Mouse (Mus musculus): Measurements from ENCODE around the gene Odf2. TPM values are rescaled to one million over a fixed set of nuclear protein-coding genes. Genes with fewer than 3 reads are reported as not detected.
A peak's percentile ranks its signal among the peaks of the same experiment; 100 is the strongest.

Odf2 gene
- total RNA-seq (2021), result 10 to 100 TPM; 24.0 to 29.7 TPM

DNA sequence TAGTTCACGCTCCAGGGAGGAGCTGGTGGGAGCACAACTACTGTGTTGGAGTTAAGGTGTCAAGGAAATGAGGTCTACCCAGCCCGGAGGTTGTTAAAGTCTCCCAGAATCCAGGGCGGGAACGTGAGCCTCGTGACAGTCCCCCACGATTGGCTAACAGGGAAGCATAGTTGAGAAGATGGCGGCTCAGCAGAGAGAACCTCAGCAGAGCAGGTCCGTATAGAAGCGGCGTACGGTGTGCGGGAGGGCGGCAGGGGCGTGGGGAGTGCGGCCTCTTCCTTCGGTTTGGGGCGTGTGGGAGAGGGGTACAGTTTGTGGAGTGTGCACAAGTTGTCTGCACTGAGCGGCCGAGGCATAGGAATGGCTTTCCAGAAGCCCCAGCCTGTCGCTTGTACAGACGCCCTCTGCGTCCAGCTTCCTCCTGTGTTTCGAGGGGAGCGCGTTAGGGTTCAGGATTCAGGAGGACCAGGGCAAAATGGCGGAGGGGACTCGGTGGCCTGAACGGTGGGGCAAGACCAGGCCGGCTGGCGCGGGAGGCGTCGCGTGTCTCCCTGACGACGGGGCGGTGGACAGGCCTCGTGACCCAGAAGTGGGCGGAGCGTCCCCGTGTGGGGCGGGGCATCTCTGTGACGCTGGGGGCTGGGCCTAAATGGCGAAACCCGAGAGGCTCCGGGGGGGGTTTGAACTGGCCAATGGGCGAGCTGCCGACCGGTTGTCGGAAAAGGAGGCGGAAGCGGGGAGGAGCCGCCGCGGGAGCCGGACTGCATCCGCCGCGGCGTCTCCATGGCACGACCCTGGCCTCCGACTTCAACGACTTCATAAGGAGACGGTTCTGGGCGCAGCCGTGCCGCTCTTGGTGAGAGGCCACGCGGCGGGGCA, at the start of gene Odf2:
Gene Odf2 (plus strand): TSS at position 156 of the 879 bp plus-strand sequence.
- intact Hi-C loops (cut with DNase I), result no loop called here

GRCm38 (mm10) chr2:29839460-29839859, 49.6 kb upstream of the Odf2 start:
- DNase-seq, result no peak
- intact Hi-C loops (cut with DNase I), result no loop called here

More for the DNA sequence above, at the start of gene Odf2:
- peak; percentile 100 for DNase-seq

- DNase-seq, result no peak
- intact Hi-C loops (cut with DNase I), result no loop called here
These were observed 45.6 kb upstream of the Odf2 start for GRCm38 (mm10) chr2:29843231-29844105.

GRCm38 (mm10) chr2:29844115-29844514, 44.9 kb upstream of the Odf2 start:
- no peak for DNase-seq
- intact Hi-C loops (cut with DNase I), result no loop called here

DNA sequence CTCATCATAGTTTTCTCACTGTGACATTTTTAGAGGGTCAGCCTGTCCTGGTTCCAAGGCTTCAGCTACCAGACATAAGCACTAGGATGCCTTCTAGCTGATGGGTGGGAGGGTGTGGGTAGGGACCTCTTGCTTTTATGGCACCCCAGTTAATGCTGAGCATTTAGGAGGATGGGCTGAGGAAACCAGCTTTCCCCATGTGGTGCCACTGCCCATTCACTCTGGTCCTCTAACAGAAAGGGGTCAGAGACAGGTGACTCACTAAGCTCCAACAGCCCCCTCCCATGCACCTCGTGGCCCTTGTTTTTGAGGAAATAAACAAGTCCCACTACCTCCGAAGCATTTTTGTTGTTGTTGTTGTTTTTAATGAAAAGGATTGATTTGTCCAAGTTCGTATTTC, 44.4 kb upstream of the Odf2 start:
- intact Hi-C loops (cut with DNase I), result no loop called here
- DNase-seq, result no peak

DNA sequence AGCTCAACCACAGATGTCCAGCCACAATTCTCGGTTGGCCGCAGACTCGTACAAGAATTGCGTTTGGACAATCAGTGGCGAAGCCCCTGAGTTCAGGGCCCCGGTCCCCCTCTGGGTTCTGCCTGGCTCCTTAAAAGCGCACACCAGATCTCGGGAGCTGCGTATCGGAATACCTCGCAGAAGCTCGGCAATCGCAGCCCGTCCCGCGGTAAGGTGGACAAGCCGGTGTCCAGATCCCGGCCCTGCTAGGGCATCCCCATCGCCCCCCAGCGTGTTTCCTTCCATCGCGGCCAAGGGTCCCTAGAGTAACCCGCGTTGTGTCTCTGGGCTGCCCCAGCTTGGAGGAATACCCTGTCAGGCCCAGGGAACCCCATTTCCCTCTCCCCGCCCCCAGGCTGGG, 43.4 kb upstream of the Odf2 start:
- intact Hi-C loops (cut with DNase I), result no loop called here
- no peak for DNase-seq

- DNase-seq, result no peak
- intact Hi-C loops (cut with DNase I), result no loop called here
These were observed 42.8 kb upstream of the Odf2 start for GRCm38 (mm10) chr2:29846061-29846853.

DNA sequence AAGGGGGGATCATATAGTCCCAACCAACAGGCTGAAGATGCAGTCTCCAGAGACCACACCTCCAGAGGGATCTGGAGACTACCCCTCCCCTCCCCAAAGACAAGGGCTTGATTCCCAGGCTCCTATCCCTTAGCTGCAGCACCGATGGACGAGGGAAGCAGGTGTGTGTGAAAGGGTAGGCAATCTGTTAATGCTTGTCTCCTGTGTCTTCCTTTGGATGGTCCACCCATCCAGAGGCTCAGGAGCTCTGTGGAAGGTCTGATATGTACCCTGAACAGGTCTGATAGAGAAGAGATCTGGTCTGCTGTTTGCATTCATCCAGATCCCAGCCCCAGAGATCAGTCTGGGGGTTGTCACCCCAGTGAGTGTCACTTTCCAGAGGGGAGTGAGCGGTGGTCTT, 42.1 kb upstream of the Odf2 start:
- intact Hi-C loops (cut with DNase I), result no loop called here
- DNase-seq, result no peak

- intact Hi-C loops (cut with DNase I), result no loop called here
- no peak for DNase-seq
These were observed 40.0 kb upstream of the Odf2 start for GRCm38 (mm10) chr2:29849041-29849440.

DNA sequence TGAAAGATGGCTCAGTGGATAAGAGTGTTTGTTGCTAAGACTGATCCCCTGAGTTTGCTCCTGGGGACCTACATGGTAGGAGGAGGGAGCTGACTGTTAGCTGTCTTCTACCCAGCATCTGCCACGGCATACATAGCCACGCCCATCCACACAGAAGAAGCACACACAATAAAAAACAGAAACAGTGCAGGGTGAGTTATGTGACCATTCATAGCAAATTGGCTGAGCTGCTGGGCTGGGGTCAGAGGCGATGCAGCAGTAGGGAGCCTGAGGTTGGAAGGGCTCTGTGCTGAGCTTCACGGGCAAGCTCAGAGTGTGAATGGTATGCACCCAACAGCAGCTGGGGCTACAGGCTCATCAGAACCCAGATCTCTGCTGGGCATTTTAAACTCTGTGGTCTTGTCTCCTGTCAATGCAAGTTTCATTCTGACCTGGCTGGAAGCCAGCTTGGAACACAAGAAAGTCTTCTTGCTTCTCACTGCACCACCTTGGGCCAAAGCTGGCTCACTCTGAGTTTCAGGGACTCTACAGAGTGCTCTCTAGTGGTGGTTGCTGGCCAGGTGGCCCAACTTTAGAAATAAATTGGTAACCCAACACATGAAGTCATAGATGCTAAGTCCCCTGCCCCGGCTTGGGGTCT, 39.1 kb upstream of the Odf2 start:
- intact Hi-C loops (cut with DNase I), result no loop called here
- no peak for DNase-seq

GRCm38 (mm10) chr2:29852957-29853485, 36.0 kb upstream of the Odf2 start:
- intact Hi-C loops (cut with DNase I), result no loop called here
- no peak for DNase-seq

DNA sequence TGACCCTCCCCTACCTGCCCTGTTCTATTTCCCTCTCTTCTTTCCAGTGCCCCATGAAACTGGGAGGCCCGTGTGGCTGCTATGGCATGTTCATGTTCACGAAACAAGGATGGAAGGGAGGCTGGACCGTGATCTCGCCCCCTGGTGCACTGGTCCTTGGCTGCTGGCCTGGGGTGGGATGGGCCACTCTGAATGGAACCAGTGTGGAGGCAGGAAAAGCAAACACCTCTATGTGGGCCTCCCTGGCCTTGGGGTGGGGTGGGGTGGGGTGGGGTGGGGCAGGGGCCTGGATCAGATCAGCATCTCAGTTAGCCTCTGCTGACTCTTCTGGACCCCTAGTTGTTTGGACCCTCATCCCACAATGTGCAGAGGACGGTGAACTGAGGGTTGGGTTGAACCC, 35.3 kb upstream of the Odf2 start:
- no peak for DNase-seq
- intact Hi-C loops (cut with DNase I), result no loop called here

DNA sequence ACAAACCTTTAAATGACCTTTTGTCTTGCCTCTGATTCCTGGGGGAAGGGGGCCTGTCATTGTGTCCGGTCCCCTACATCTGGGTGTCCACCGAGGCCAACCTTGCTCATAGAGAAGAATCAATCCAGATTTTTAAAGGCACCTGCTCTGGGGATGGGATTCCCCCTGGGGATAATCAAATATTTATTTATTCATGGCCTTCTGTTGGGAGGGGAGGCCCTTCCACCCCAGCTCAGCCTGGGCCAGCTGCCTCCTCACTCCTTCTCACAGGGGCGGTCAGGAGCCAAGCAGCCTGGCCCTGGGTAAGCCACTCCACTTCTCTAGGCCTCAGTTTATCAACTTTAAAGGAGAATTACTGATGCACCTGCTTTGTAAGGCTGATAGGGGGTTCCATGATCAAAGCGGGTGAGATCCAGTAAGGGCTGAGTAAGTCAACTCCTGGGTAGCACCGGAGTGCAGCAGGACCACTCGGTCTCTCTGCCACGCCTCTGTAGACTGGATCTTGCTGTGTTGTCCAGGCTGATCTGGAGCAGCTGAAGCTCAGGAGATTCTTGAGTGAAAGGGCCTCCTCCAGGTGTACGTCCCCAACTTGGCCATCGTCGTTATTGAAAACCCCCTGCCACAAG, 33.3 kb upstream of the Odf2 start:
- intact Hi-C loops (cut with DNase I), result loop anchor here (5.0 kb wide), 1 partner anchor 88 kb away; no protein-coding TSS in a partner anchor
- DNase-seq, result no peak

DNA sequence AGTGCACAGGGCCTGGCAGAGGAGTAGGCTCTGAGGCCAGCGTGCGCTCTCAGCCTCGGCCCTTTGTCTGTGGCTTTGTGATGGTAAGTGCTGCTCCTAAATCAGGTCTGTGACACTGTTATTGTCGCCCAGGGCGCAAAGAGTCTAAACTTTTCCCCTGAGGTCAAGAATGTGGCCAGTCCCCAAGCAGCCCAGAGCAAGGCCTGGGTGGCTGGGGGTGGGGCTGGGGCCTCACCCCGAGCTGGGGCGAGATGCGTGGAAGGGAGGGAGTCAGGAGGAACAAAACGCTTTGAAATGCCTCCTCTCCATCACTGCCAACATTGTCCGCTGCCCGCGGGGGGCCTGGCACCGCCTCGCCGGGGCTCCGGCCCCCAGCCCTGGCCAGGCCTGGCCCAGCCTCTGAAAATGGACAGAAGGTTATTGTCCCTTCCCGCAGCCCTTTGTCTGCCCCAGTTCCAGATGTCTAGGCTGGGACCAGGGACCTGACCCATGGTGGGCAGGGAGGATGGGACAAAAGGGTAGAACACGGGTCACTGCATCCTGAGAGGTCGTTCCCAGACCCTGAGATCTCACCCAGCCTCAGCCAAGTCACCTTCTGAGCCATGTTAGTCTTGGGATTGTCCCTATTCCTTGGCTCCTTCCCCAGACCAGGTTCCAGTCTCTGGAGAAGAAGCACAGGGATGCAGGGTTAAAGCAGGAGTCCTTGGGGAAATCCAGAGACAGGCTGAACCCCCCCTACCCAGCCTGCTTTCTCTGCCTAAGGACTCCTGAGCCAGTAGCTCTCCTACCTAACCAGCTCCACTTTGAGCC, 32.4 kb upstream of the Odf2 start:
- intact Hi-C loops (cut with DNase I), result loop anchor here (5.0 kb wide), 1 partner anchor 89 kb away; no protein-coding TSS in a partner anchor
- no peak for DNase-seq

- intact Hi-C loops (cut with DNase I), result loop anchor here (5.0 kb wide), 1 partner anchor 90 kb away; no protein-coding TSS in a partner anchor
- DNase-seq, result no peak
These were observed 31.7 kb upstream of the Odf2 start for GRCm38 (mm10) chr2:29857341-29857740.

DNA sequence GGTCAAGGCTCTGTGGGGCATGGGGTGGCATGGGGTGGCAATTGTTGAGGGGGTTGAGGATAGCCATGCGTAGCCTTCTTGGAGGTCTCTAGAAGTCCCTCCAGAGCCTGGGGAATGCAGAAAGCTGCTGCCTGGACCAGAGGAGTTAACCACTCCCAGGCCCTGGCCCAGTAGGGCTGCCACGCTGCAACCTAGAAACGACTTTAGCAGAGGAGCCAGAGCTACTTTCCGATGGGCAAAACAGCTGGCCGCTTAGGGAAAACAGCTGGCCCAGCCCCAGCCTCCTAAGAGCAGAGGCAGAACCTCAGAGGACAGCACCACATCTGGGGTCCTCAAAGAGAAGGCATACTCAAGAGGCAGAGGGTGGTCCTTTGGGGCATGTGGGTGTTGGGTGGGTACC, 31.1 kb upstream of the Odf2 start:
- DNase-seq, result no peak
- intact Hi-C loops (cut with DNase I), result loop anchor here (2.0 to 5.0 kb wide), 2 partner anchors 41 to 91 kb away; no protein-coding TSS in a partner anchor

GRCm38 (mm10) chr2:29858748-29859473, 30.1 kb upstream of the Odf2 start:
- intact Hi-C loops (cut with DNase I), result loop anchor here (2.0 to 5.0 kb wide), 2 partner anchors 42 to 92 kb away; no protein-coding TSS in a partner anchor
- DNase-seq, result peak; percentile 14 to 33

- intact Hi-C loops (cut with DNase I), result no loop called here
- no peak for DNase-seq
These were observed 23.9 kb upstream of the Odf2 start for GRCm38 (mm10) chr2:29865125-29865524.
